Mouse (Mus musculus) ES-Bruce4 (cell line): ENCODE data around the gene Rerg.
"Not testable (repeated sequence)": the region's sequence is repeated elsewhere in the genome, so short reads cannot be mapped to it uniquely, and the experiment has no call there.

Experiments used
- CTCF ChIP-seq: IDR thresholded peaks from one replicate; pipeline ENCODE4 v1.8.1; 2011; ENCODE audit warnings: low read depth, low read length
- POLR2A ChIP-seq: IDR thresholded peaks from one replicate; pipeline ENCODE4 v1.8.1; 2011; ENCODE audit warnings: low read length; ENCODE audit not compliant: insufficient read depth

DNA sequence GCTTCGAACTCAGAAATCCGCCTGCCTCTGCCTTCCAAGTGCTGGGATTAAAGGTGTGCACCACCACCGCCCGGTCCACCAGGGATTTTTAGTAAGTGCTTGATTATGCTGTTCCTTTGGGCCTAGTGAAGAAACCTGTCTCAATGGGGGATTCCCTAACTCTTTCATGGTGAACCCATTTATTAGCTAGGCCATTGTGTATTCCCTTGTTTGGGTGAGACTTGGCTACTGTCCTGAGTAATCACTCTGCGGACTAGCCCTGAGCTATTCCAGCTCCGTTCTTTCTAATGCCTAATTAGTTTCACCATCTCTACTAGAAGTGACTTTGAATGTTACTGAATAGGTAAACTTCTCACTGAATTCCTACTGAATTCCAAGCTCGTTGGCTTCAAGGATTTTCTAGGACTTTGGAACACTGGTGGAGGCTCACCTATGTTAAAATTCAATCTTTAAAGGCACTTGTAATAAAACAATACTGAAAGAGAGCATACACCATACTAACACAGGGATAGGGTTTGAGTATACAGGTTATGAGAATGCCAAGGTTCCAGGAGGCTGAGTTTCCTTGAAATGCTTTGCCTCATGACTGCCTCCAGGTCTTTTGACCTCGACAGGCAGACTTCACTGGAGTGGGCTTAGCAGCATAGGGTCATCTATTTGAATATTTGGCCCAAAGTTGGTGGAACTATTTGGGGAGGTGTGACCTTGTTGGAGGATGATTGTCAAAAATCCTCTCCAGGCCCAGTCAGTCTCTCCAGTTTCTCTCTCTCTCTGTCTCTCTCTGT, 134.5 kb downstream of the Rerg start:
- TF ChIP-seq CTCF, POLR2A: not testable (repeated sequence)
